Mouse (Mus musculus) liver, adult 2 months (tissue): Measurements from ENCODE around the gene Oscar. TPM values are rescaled to one million over a fixed set of nuclear protein-coding genes. Genes with fewer than 3 reads are reported as not detected.

ENCODE experiments used
- DNase-seq: peaks from one replicate; pipeline ENCODE4 v3.0.0-alpha.2; 2011; ENCODE audit warnings: low read depth, low spot score; ENCODE audit errors: extremely low read depth
- H3K27ac ChIP-seq: fragments of 200-500 bp; replicated peaks from 2 replicates; pipeline ENCODE4 v1.5.1; 2012; ENCODE audit warnings: low read depth, mild to moderate bottlenecking, control low read depth, inconsistent platforms, low read length; ENCODE audit not compliant: insufficient read depth
- H3K27me3 ChIP-seq: fragments of 200-500 bp; 2 replicates; pipeline ENCODE4 v1.6.1; 2012; ENCODE audit warnings: mild to moderate bottlenecking, moderate library complexity, low read length, inconsistent platforms; ENCODE audit not compliant: control insufficient read depth, insufficient read depth
- H3K36me3 ChIP-seq: fragments of 200-500 bp; 2 replicates; pipeline ENCODE4 v1.6.1; 2012; ENCODE audit warnings: low read length, inconsistent platforms; ENCODE audit not compliant: control insufficient read depth, insufficient read depth
- H3K4me1 ChIP-seq: fragments of 200-500 bp; 2 replicates; pipeline ENCODE4 v1.6.1; 2011; ENCODE audit warnings: low read length; ENCODE audit not compliant: control insufficient read depth, insufficient read depth
- H3K4me3 ChIP-seq: fragments of 200-500 bp; 2 replicates; pipeline ENCODE4 v1.5.1; 2011; ENCODE audit warnings: low read depth, mild to moderate bottlenecking, control low read depth, low read length, moderate library complexity; ENCODE audit not compliant: insufficient read depth
- H3K79me2 ChIP-seq: fragments of 200-500 bp; 2 replicates; pipeline ENCODE4 v1.6.1; 2012; ENCODE audit warnings: inconsistent platforms, mild to moderate bottlenecking, low read length, moderate library complexity; ENCODE audit not compliant: control insufficient read depth, insufficient read depth
- H3K9ac ChIP-seq: fragments of 200-500 bp; 2 replicates; pipeline ENCODE4 v1.6.1; 2012; ENCODE audit warnings: low read depth, mild to moderate bottlenecking, control low read depth, inconsistent platforms, low read length
- CTCF ChIP-seq: fragments of 200-500 bp; IDR thresholded peaks from 2 replicates; pipeline ENCODE4 v1.5.1; 2011; ENCODE audit warnings: low read depth, low read length, control low read depth
- POLR2A ChIP-seq: fragments of 200-500 bp; IDR thresholded peaks from 2 replicates; pipeline ENCODE4 v1.6.1; 2011; ENCODE audit warnings: low read length, control low read depth; ENCODE audit not compliant: insufficient read depth; ENCODE audit errors: extremely low read depth
- WGBS: fragments of 180-500 bp; shearing (Covaris S2); methylation state at CpG from one replicate; pipeline ENCODE4 v1.1.7; 2018; 5-methylcytosine and 5-hydroxymethylcytosine counted together
- polyA plus RNA-seq: library from polyadenylated mRNA; depleted of rRNA; stranded (reverse); fragments of >200 nt; gene quantifications from 2 replicates; pipeline ENCODE4 v1.2.3, GENCODE M21; 2012
- total RNA-seq: library from RNA; depleted of rRNA; stranded (reverse); fragments of >200 nt; gene quantifications from 2 replicates; pipeline ENCODE4 v1.2.3, GENCODE M21; 2014

Oscar gene
- total and polyA plus RNA-seq, 2 experiments: not detected

GRCm38 (mm10) chr7:3646641-3647040 lies 30.7 kb upstream of the Oscar start:
- DNase-seq: no peak
- Histone ChIP-seq H3K4me1 (peaks cover 15% of the 10 kb centered on the region), H3K27ac (no peak overlapping the region), H3K4me3 (no peak overlapping the region), H3K9ac (peak overlapping the region; percentile 21; the same call in 1 of the 2 replicates), H3K27me3 (no peaks in the 10 kb centered on the region), H3K79me2 (peaks cover 24% of the 10 kb centered on the region), H3K36me3 (peaks cover 13% of the 10 kb centered on the region)
- 59% methylated on average over 4 of the region's 4 CpGs for WGBS
- TF ChIP-seq POLR2A: no peak
- TF ChIP-seq CTCF: no peak

GRCm38 (mm10) chr7:3646188-3646587 lies 30.2 kb upstream of the Oscar start:
- Histone ChIP-seq H3K27ac (0 out of 2 replicates have a peak overlapping the region, but pooled peaks have one; percentile 94), H3K4me1 (peaks cover 15% of the 10 kb centered on the region), H3K27me3 (no peaks in the 10 kb centered on the region), H3K9ac (peak overlapping the region; percentile 98), H3K36me3 (peaks cover 9% of the 10 kb centered on the region), H3K4me3 (peak overlapping the region; percentile 97), H3K79me2 (peaks cover 24% of the 10 kb centered on the region)
- WGBS: 10% methylated on average over 9 of the region's 9 CpGs
- no peak for TF ChIP-seq POLR2A
- TF ChIP-seq CTCF: no peak
- no peak for DNase-seq

GRCm38 (mm10) chr7:3645488-3646025 lies 29.6 kb upstream of the Oscar start:
- H3K4me3 ChIP-seq: peak overlapping the region; percentile 97
- peak overlapping the region; percentile 94 for H3K27ac ChIP-seq
- no peak for TF ChIP-seq CTCF
- H3K36me3 ChIP-seq: peaks cover 4% of the 10 kb centered on the region
- H3K9ac ChIP-seq: peak overlapping the region; percentile 98
- DNase-seq: no peak
- peaks cover 15% of the 10 kb centered on the region for H3K4me1 ChIP-seq
- WGBS: under 1% methylated on average over 54 of the region's 58 CpGs
- H3K79me2 ChIP-seq: peaks cover 24% of the 10 kb centered on the region
- H3K27me3 ChIP-seq: no peaks in the 10 kb centered on the region

GRCm38 (mm10) chr7:3644672-3645487 lies 28.9 kb upstream of the Oscar start, which contains the start of gene Cnot3:
Gene Cnot3, plus strand, starts transcription at chr7:3645268.
- WGBS: under 1% methylated on average over 58 of the region's 58 CpGs
- Histone ChIP-seq H3K4me1 (peaks cover 15% of the 10 kb centered on the region), H3K9ac (peak within 1 kb of the TSS; percentile 98), H3K27me3 (no peaks in the 10 kb centered on the region), H3K36me3 (no peaks in the 10 kb centered on the region), H3K4me3 (peak within 1 kb of the TSS; percentile 97), H3K27ac (peak within 1 kb of the TSS; percentile 94), H3K79me2 (peaks cover 24% of the 10 kb centered on the region)
- peak; percentile 99 for DNase-seq
- TF ChIP-seq CTCF: no peak
- peak; percentile 83 for TF ChIP-seq POLR2A

GRCm38 (mm10) chr7:3644348-3644671 lies 28.4 kb upstream of the Oscar start:
- Histone ChIP-seq H3K4me1 (peaks cover 15% of the 10 kb centered on the region), H3K36me3 (no peaks in the 10 kb centered on the region), H3K27ac (no peak overlapping the region; the same call in 1 of the 2 replicates), H3K4me3 (peak overlapping the region; percentile 21; the same call in 1 of the 2 replicates), H3K79me2 (peaks cover 24% of the 10 kb centered on the region), H3K27me3 (no peaks in the 10 kb centered on the region), H3K9ac (no peak overlapping the region)
- no peak for TF ChIP-seq CTCF
- TF ChIP-seq POLR2A: no peak
- WGBS: 1% methylated on average over 11 of the region's 11 CpGs
- DNase-seq: no peak

- Histone ChIP-seq H3K36me3 (no peaks in the 10 kb centered on the region), H3K79me2 (peaks cover 24% of the 10 kb centered on the region), H3K27me3 (no peaks in the 10 kb centered on the region), H3K9ac (no peak overlapping the region), H3K27ac (no peak overlapping the region), H3K4me3 (no peak overlapping the region), H3K4me1 (peaks cover 15% of the 10 kb centered on the region)
- DNase-seq: no peak
- 19% methylated on average over 9 of the region's 9 CpGs for WGBS
- TF ChIP-seq POLR2A: no peak
- TF ChIP-seq CTCF: no peak
Measured at GRCm38 (mm10) chr7:3643843-3644242, 27.9 kb upstream of the Oscar start.
